In the genomic region with DNA sequence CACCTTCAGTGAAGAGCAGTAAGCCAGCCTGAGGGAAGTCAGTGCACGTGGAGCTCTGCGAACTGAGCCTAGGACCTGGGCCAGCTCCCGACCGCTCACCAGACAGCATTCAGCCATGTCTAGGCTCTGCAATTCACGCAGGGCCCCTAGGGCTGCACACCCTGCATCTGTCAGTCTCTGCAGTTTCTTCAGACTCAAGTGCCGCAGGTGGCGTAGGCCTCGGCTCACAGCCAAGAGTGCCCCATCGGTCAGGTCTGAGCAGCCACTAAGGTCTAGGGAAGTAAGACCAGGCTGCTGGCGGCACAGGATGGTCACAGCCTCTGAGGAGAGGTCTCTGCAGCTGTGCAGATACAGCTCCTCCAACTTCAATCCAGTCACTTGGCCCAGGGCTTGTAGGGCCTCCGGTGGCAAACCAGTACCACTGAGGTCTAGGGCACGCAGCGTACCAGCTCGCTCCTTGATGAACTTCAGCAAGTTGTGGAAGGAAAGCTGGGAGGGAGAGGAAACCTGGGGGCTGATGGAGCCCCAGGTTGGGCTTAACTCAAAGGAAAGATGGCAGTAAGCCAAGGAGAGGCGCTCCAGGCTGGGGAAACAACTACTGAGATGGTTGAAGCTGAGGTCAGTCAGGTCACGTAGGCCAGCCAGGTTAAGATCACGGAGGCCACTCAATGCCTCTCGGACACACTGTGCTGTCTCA, we compare ENCODE assay signal across 16 mouse cellular contexts. TPM values are rescaled to one million over a fixed set of nuclear protein-coding genes. Genes with fewer than 3 reads are reported as not detected.
DNase-seq lines count a peak whose midpoint lies in the region; ATAC-seq and TF ChIP-seq lines count a peak whose summit lies in the region.
"Had no signal": no experiment of that assay in that cellular context is flagged by ENCODE, and none has a peak within 500 bp of the region (broad histone marks: within the 10 kb centered on the region; RNA-seq: fewer than 3 reads in every experiment).

No protein-coding gene starts in this region.

- intact Hi-C loops in gastrocnemius, adult 2 months (cut with DNase I) = no loop called here

- no peak for TF ChIP-seq POLR2A in cerebellum, adult 2 months (IDR thresholded peaks at IDR 0.05; ENCODE audit: borderline replicate concordance, insufficient read depth, low read length)

- H3K27me3 ChIP-seq in liver, embryonic 16.5 days (ENCODE audit: control insufficient read depth, insufficient read depth, low read depth, low read length) = no peaks in the 10 kb centered on the region
- H3K27me3 ChIP-seq in cerebellum, adult 2 months (ENCODE audit: control insufficient read depth, insufficient read depth, low read length) = no peaks in the 10 kb centered on the region
- H3K27me3 ChIP-seq: hindbrain, embryonic 13.5 days; kidney, embryonic 15.5 days; liver, embryonic 15.5 days; midbrain, embryonic 12.5 days; neural tube, embryonic 13.5 days had no signal

- WGBS in liver, embryonic 16.5 days (ENCODE audit: insufficient replicate concordance) = 89% methylated on average over 18 of the region's 18 CpGs
- 58% methylated on average over 18 of the region's 18 CpGs for WGBS in cerebellum, adult 2 months

- H3K36me3 ChIP-seq in liver, embryonic 16.5 days (ENCODE audit: control insufficient read depth, insufficient read depth) = peaks cover 77% of the 10 kb centered on the region

- no peak overlapping the region for H3K4me2 ChIP-seq in liver, embryonic 16.5 days (ENCODE audit: low read depth, low read length)
- H3K4me2 ChIP-seq: heart, embryonic 11.5 days; hindbrain, embryonic 13.5 days; kidney, embryonic 15.5 days; liver, embryonic 15.5 days; midbrain, embryonic 12.5 days; neural tube, embryonic 13.5 days had no signal

- peaks cover 44% of the 10 kb centered on the region for H3K4me1 ChIP-seq in liver, embryonic 16.5 days (ENCODE audit: control insufficient read depth, low read depth, low read length)
- H3K4me1 ChIP-seq in cerebellum, adult 2 months (ENCODE audit: control insufficient read depth, insufficient read depth, low read length) = peaks cover 42% of the 10 kb centered on the region
- H3K4me1 ChIP-seq: hindbrain, embryonic 13.5 days; kidney, embryonic 15.5 days; midbrain, embryonic 12.5 days; neural tube, embryonic 13.5 days had no signal

- H3K4me3 ChIP-seq in gastrocnemius, adult 2 months = no peak overlapping the region
- no peak overlapping the region for H3K4me3 ChIP-seq in liver, embryonic 16.5 days (ENCODE audit: low read depth, low read length)
- no peak overlapping the region for H3K4me3 ChIP-seq in cerebellum, adult 2 months (replicated peaks; ENCODE audit: insufficient read depth, low read depth, low read length)
- H3K4me3 ChIP-seq: hindbrain, embryonic 13.5 days; kidney, embryonic 15.5 days; liver, embryonic 15.5 days; midbrain, embryonic 12.5 days; neural tube, embryonic 13.5 days had no signal

- no peak overlapping the region for H3K27ac ChIP-seq in gastrocnemius, adult 2 months
- peak overlapping the region; percentile 17; the same call in 1 of the 2 replicates for H3K27ac ChIP-seq in liver, embryonic 16.5 days (ENCODE audit: low read length)
- no peak overlapping the region for H3K27ac ChIP-seq in cerebellum, adult 2 months (ENCODE audit: insufficient read depth, low read length)
- H3K27ac ChIP-seq: hindbrain, embryonic 13.5 days; kidney, embryonic 15.5 days; midbrain, embryonic 12.5 days; neural tube, embryonic 13.5 days had no signal

- DNase-seq in gastrocnemius, adult 2 months = peak; percentile 23
- DNase-seq in gastrocnemius, adult 8-10 months (ENCODE audit: low spot score in 2 of 2) = no peak
- no peak for DNase-seq in liver
- DNase-seq in cerebellum, adult 2 months = peak; percentile 58 to 61
- peak; percentile 64 to 70 for DNase-seq in cerebellum, postnatal 25 days
- DNase-seq in retina, postnatal 1 day = no peak
- DNase-seq: heart, postnatal 14 days had no signal

- H3K9ac ChIP-seq in liver, embryonic 16.5 days (ENCODE audit: low read depth, low read length) = no peak overlapping the region
- H3K9ac ChIP-seq: hindbrain, embryonic 13.5 days; kidney, embryonic 15.5 days; liver, embryonic 15.5 days; midbrain, embryonic 12.5 days; neural tube, embryonic 13.5 days had no signal

- no peak for TF ChIP-seq CTCF in gastrocnemius, adult 2 months (IDR thresholded peaks at IDR 0.05)
- no peak for TF ChIP-seq CTCF in cerebellum, adult 2 months (IDR thresholded peaks at IDR 0.05; ENCODE audit: borderline replicate concordance, insufficient read depth, low read depth, low read length)

- no peak for ATAC-seq in liver, embryonic 16.5 days (ENCODE audit: low read depth)
- ATAC-seq: forebrain, embryonic 16.5 days; intestine, embryonic 16.5 days had no signal

- H3K9me3 ChIP-seq in liver, embryonic 16.5 days (replicated peaks; ENCODE audit: control insufficient read depth, low read length) = no peaks in the 10 kb centered on the region; the same call in 1 of the 2 replicates
- H3K9me3 ChIP-seq: hindbrain, embryonic 13.5 days; kidney, embryonic 15.5 days; liver, embryonic 15.5 days; midbrain, embryonic 12.5 days; neural tube, embryonic 13.5 days had no signal

RNA-seq across cellular contexts. Expression of gene Elmo3, which starts 9.8 kb away (rescaled TPM):
- 1 to 10 TPM; 1.2 to 1.6 TPM for total RNA-seq in gastrocnemius, adult 2 months (2021)
- total RNA-seq in gastrocnemius, adult 8-10 months (2022) = 1 to 10 TPM in 3 of 4 experiments, under 1 TPM in 1; 0.99 to 2.7 (median 1.4) TPM
- 4.7 and 5.3 TPM in 2 replicates for polyA plus RNA-seq in liver, embryonic 16.5 days (2015; fragmentation: Nextera tagmentation; extraction: Ambion mirVana)
- 12.4 and 15.2 TPM in 2 replicates for polyA plus RNA-seq in cerebellum, adult 2 months (2012; rRNA removed)

RNA-seq across cellular contexts. Expression of gene Lrrc29, which starts 10.9 kb away (rescaled TPM):
- 1 to 10 TPM in 1 of 2 experiments, under 1 TPM in 1; 0.99 to 1.3 TPM for total RNA-seq in gastrocnemius, adult 2 months (2021)
- total RNA-seq in gastrocnemius, adult 8-10 months (2022) = 1 to 10 TPM in 3 of 4 experiments, under 1 TPM in 1; 0.82 to 1.3 (median 1.0) TPM
- polyA plus RNA-seq in liver, embryonic 16.5 days (2015; fragmentation: Nextera tagmentation; extraction: Ambion mirVana) = 11.1 and 12.5 TPM in 2 replicates
- polyA plus RNA-seq in cerebellum, adult 2 months (2012; rRNA removed) = 5.0 and 6.3 TPM in 2 replicates

RNA-seq across cellular contexts. Expression of gene Tmem208, which starts 10.9 kb away (rescaled TPM):
- total RNA-seq in gastrocnemius, adult 2 months (2021) = 10 to 100 TPM; 20.1 to 24.6 TPM
- 10 to 100 TPM; 20.9 to 24.2 (median 22.9) TPM for total RNA-seq in gastrocnemius, adult 8-10 months (2022)
- polyA plus RNA-seq in liver, embryonic 16.5 days (2015; fragmentation: Nextera tagmentation; extraction: Ambion mirVana) = 81.4 and 82.0 TPM in 2 replicates
- 106 and 110 TPM in 2 replicates for polyA plus RNA-seq in cerebellum, adult 2 months (2012; rRNA removed)

RNA-seq across cellular contexts. Expression of gene E2f4, which starts 17.8 kb away (rescaled TPM):
- total RNA-seq in gastrocnemius, adult 2 months (2021) = 10 to 100 TPM; 26.8 to 29.7 TPM
- total RNA-seq in gastrocnemius, adult 8-10 months (2022) = 10 to 100 TPM; 28.1 to 37.8 (median 33.7) TPM
- polyA plus RNA-seq in liver, embryonic 16.5 days (2015; fragmentation: Nextera tagmentation; extraction: Ambion mirVana) = 169 and 187 TPM in 2 replicates
- 81.6 and 91.5 TPM in 2 replicates for polyA plus RNA-seq in cerebellum, adult 2 months (2012; rRNA removed)

RNA-seq across cellular contexts. Expression of gene Exoc3l, which starts 19.3 kb away (rescaled TPM):
- 1 to 10 TPM in 1 of 2 experiments, under 1 TPM in 1; 0.84 to 2.3 TPM for total RNA-seq in gastrocnemius, adult 2 months (2021)
- total RNA-seq in gastrocnemius, adult 8-10 months (2022) = 1 to 10 TPM in 2 of 4 experiments, under 1 TPM in 2; 0.94 to 2.5 (median 1.4) TPM
- 5.9 and 6.5 TPM in 2 replicates for polyA plus RNA-seq in liver, embryonic 16.5 days (2015; fragmentation: Nextera tagmentation; extraction: Ambion mirVana)
- polyA plus RNA-seq in cerebellum, adult 2 months (2012; rRNA removed) = 17.0 and 20.0 TPM in 2 replicates

Comparison
In these comparisons a context has a peak if more than half of its experiments do, and no peak if none do; other contexts are left out.
1. DNase-seq: peak in gastrocnemius, adult 2 months (single experiment), cerebellum, adult 2 months (2 of 2) and cerebellum, postnatal 25 days (2 of 2); none in gastrocnemius, adult 8-10 months (0 of 2), liver (single experiment) and retina, postnatal 1 day (single experiment).